Mouse (Mus musculus): ENCODE measurements at regions not wholly inside any gene's neighbourhood (a gene's known extent, or its start where the extent isn't known, plus 50 kb on each side); places are given as distances from the start of the nearest gene placed in this dataset.

- Histone ChIP-seq H3K27me3 (replicated peaks; ENCODE audit: insufficient read depth, low read length) (no peaks in the 10 kb centered on the region), H3K9ac (replicated peaks; ENCODE audit: low read depth) (no peak overlapping the region), H3K9me3 (ENCODE audit: low read length) (no peaks in the 10 kb centered on the region; the same call in 1 of the 2 replicates), H3K36me3 (ENCODE audit: insufficient read depth, low read length) (no peaks in the 10 kb centered on the region), H3K4me2 (replicated peaks; ENCODE audit: low read depth, low read length) (no peak overlapping the region), H3K27ac (ENCODE audit: low read length) (no peak overlapping the region), H3K4me3 (ENCODE audit: low read depth, low read length) (no peak overlapping the region), H3K4me1 (ENCODE audit: insufficient read depth, low read depth, low read length) (no peaks in the 10 kb centered on the region)
- no peak for ATAC-seq
- 36% methylated on average over 7 of the region's 7 CpGs for WGBS
- no peak for TF ChIP-seq EP300 (IDR thresholded peaks at IDR 0.05)
- TF ChIP-seq CTCF (IDR thresholded peaks at IDR 0.05), result no peak
- DNase-seq (ENCODE audit: low spot score), result no peak
These were observed 163.9 kb upstream of the Zfp637 start for GRCm38 (mm10) chr6:117677062-117677461.

GRCm38 (mm10) chr6:117677821-117678220 is 163.2 kb upstream of the Zfp637 start:
- no peaks in the 10 kb centered on the region for H3K36me3 ChIP-seq (ENCODE audit: insufficient read depth, low read length)
- no peak overlapping the region for H3K27ac ChIP-seq (ENCODE audit: low read length)
- H3K4me3 ChIP-seq (ENCODE audit: low read depth, low read length), result no peak overlapping the region
- H3K4me2 ChIP-seq (replicated peaks; ENCODE audit: low read depth, low read length), result no peak overlapping the region
- DNase-seq (ENCODE audit: low spot score) (no peak), ATAC-seq (no peak)
- 88% methylated on average over 2 of the region's 2 CpGs for WGBS
- H3K27me3 ChIP-seq (replicated peaks; ENCODE audit: insufficient read depth, low read length), result no peaks in the 10 kb centered on the region
- no peaks in the 10 kb centered on the region; the same call in 1 of the 2 replicates for H3K9me3 ChIP-seq (ENCODE audit: low read length)
- H3K9ac ChIP-seq (replicated peaks; ENCODE audit: low read depth), result no peak overlapping the region
- H3K4me1 ChIP-seq (ENCODE audit: insufficient read depth, low read depth, low read length), result no peaks in the 10 kb centered on the region
- TF ChIP-seq EP300 (IDR thresholded peaks at IDR 0.05), result no peak
- TF ChIP-seq CTCF (IDR thresholded peaks at IDR 0.05), result no peak

DNA sequence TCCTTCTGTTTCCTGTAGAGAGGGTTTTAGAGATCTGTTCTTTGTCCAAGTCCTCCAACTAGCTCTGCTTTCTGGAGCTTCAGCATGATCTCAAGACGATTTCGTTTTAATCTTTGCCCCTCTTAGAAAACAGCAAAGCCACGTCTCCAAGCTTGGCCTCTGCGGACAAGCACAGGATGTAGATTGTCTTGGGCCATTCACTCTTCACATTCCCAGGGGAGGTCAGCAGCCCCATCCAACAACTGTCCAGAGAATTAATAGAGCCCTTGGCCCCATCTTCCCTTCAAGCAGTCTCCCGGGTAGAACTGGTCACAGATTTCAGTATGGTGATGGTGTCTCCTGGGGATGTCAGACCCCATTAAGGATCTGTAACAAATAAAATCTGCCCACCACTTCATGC is 162.7 kb upstream of the Zfp637 start:
- Histone ChIP-seq H3K9ac (replicated peaks; ENCODE audit: low read depth) (no peak overlapping the region), H3K27me3 (replicated peaks; ENCODE audit: insufficient read depth, low read length) (no peaks in the 10 kb centered on the region), H3K36me3 (ENCODE audit: insufficient read depth, low read length) (no peaks in the 10 kb centered on the region), H3K4me2 (replicated peaks; ENCODE audit: low read depth, low read length) (no peak overlapping the region), H3K27ac (ENCODE audit: low read length) (no peak overlapping the region), H3K9me3 (ENCODE audit: low read length) (no peaks in the 10 kb centered on the region; the same call in 1 of the 2 replicates), H3K4me1 (ENCODE audit: insufficient read depth, low read depth, low read length) (no peaks in the 10 kb centered on the region), H3K4me3 (ENCODE audit: low read depth, low read length) (no peak overlapping the region)
- TF ChIP-seq EP300 (IDR thresholded peaks at IDR 0.05) (no peak), CTCF (IDR thresholded peaks at IDR 0.05) (no peak)
- DNase-seq (ENCODE audit: low spot score), result no peak
- ATAC-seq, result no peak
- WGBS, result 49% methylated on average over 5 of the region's 5 CpGs

- DNase-seq (ENCODE audit: low spot score), result no peak
- Histone ChIP-seq H3K9ac (replicated peaks; ENCODE audit: low read depth) (no peak overlapping the region), H3K4me3 (ENCODE audit: low read depth, low read length) (no peak overlapping the region), H3K4me1 (ENCODE audit: insufficient read depth, low read depth, low read length) (no peaks in the 10 kb centered on the region), H3K4me2 (replicated peaks; ENCODE audit: low read depth, low read length) (no peak overlapping the region), H3K27me3 (replicated peaks; ENCODE audit: insufficient read depth, low read length) (no peaks in the 10 kb centered on the region), H3K27ac (ENCODE audit: low read length) (no peak overlapping the region), H3K9me3 (ENCODE audit: low read length) (no peaks in the 10 kb centered on the region; the same call in 1 of the 2 replicates), H3K36me3 (ENCODE audit: insufficient read depth, low read length) (no peaks in the 10 kb centered on the region)
- TF ChIP-seq CTCF (IDR thresholded peaks at IDR 0.05) (no peak), EP300 (IDR thresholded peaks at IDR 0.05) (no peak)
- 53% methylated on average over 4 of the region's 4 CpGs for WGBS
- no peak for ATAC-seq
These were observed 162.1 kb upstream of the Zfp637 start for GRCm38 (mm10) chr6:117678877-117679276.

- WGBS, result 60% methylated on average over 9 of the region's 9 CpGs
- no peaks in the 10 kb centered on the region for H3K4me1 ChIP-seq (ENCODE audit: insufficient read depth, low read depth, low read length)
- TF ChIP-seq CTCF (IDR thresholded peaks at IDR 0.05), result no peak
- TF ChIP-seq EP300 (IDR thresholded peaks at IDR 0.05), result no peak
These were observed 154.8 kb upstream of the Zfp637 start for GRCm38 (mm10) chr6:117686212-117686611.

GRCm38 (mm10) chr6:117687045-117687444 is 153.9 kb upstream of the Zfp637 start:
- Histone ChIP-seq H3K9me3 (ENCODE audit: low read length) (no peaks in the 10 kb centered on the region), H3K9ac (replicated peaks; ENCODE audit: low read depth) (no peak overlapping the region), H3K4me3 (ENCODE audit: low read depth, low read length) (no peak overlapping the region), H3K4me1 (ENCODE audit: insufficient read depth, low read depth, low read length) (no peaks in the 10 kb centered on the region), H3K4me2 (replicated peaks; ENCODE audit: low read depth, low read length) (no peak overlapping the region), H3K27me3 (replicated peaks; ENCODE audit: insufficient read depth, low read length) (no peaks in the 10 kb centered on the region), H3K36me3 (ENCODE audit: insufficient read depth, low read length) (no peaks in the 10 kb centered on the region), H3K27ac (ENCODE audit: low read length) (no peak overlapping the region)
- TF ChIP-seq CTCF (IDR thresholded peaks at IDR 0.05), result peak; percentile 73
- TF ChIP-seq EP300 (IDR thresholded peaks at IDR 0.05), result no peak
- 62% methylated on average over 2 of the region's 2 CpGs for WGBS
- ATAC-seq (no peak), DNase-seq (ENCODE audit: low spot score) (no peak)

More at GRCm38 (mm10) chr6:117686212-117686611, 154.8 kb upstream of the Zfp637 start:
- DNase-seq (ENCODE audit: low spot score), result no peak
- no peak overlapping the region for H3K4me3 ChIP-seq (ENCODE audit: low read depth, low read length)
- no peaks in the 10 kb centered on the region for H3K27me3 ChIP-seq (replicated peaks; ENCODE audit: insufficient read depth, low read length)
- ATAC-seq, result no peak
- no peaks in the 10 kb centered on the region for H3K36me3 ChIP-seq (ENCODE audit: insufficient read depth, low read length)
- H3K27ac ChIP-seq (ENCODE audit: low read length), result no peak overlapping the region
- no peak overlapping the region for H3K4me2 ChIP-seq (replicated peaks; ENCODE audit: low read depth, low read length)
- no peak overlapping the region for H3K9ac ChIP-seq (replicated peaks; ENCODE audit: low read depth)
- H3K9me3 ChIP-seq (ENCODE audit: low read length), result no peaks in the 10 kb centered on the region; the same call in 1 of the 2 replicates

GRCm38 (mm10) chr6:117688664-117689178 is 152.3 kb upstream of the Zfp637 start:
- no peaks in the 10 kb centered on the region for H3K36me3 ChIP-seq (ENCODE audit: insufficient read depth, low read length)
- H3K9me3 ChIP-seq (ENCODE audit: low read length), result no peaks in the 10 kb centered on the region
- 32% methylated on average over 8 of the region's 8 CpGs for WGBS
- H3K27ac ChIP-seq (ENCODE audit: low read length), result no peak overlapping the region; the same call in 1 of the 2 replicates
- no peaks in the 10 kb centered on the region for H3K4me1 ChIP-seq (ENCODE audit: insufficient read depth, low read depth, low read length)
- H3K27me3 ChIP-seq (replicated peaks; ENCODE audit: insufficient read depth, low read length), result no peaks in the 10 kb centered on the region
- H3K9ac ChIP-seq (replicated peaks; ENCODE audit: low read depth), result no peak overlapping the region
- H3K4me3 ChIP-seq (ENCODE audit: low read depth, low read length), result no peak overlapping the region
- DNase-seq (ENCODE audit: low spot score) (peak; percentile 87), ATAC-seq (peak; percentile 89)
- TF ChIP-seq CTCF (IDR thresholded peaks at IDR 0.05) (no peak), EP300 (IDR thresholded peaks at IDR 0.05) (peak; percentile 55)
- H3K4me2 ChIP-seq (replicated peaks; ENCODE audit: low read depth, low read length), result no peak overlapping the region

Measured in lung, postnatal 0 days (tissue).